18 mouse cellular contexts compared by ENCODE assay signal in genomic region chr11:119509165-119509776, GRCm38 (mm10). TPM values are rescaled to one million over a fixed set of nuclear protein-coding genes. Genes with fewer than 3 reads are reported as not detected.
A peak's percentile ranks its signal among the peaks of the same experiment; 100 is the strongest.
DNase-seq lines count a peak whose midpoint lies in the region; ATAC-seq and TF ChIP-seq lines count a peak whose summit lies in the region.
"Had no signal": no experiment of that assay in that cellular context is flagged by ENCODE, and none has a peak within 500 bp of the region (broad histone marks: within the 10 kb centered on the region; RNA-seq: fewer than 3 reads in every experiment).

No protein-coding gene starts in this region.

- peaks cover 49% of the 10 kb centered on the region for H3K4me1 ChIP-seq in forebrain, embryonic 12.5 days
- peaks cover 64% of the 10 kb centered on the region for H3K4me1 ChIP-seq in neural tube, embryonic 13.5 days (replicated peaks)
- H3K4me1 ChIP-seq: intestine, embryonic 15.5 days had no signal

- H3K4me2 ChIP-seq in forebrain, embryonic 12.5 days = no peak overlapping the region
- H3K4me2 ChIP-seq in neural tube, embryonic 13.5 days = no peak overlapping the region
- H3K4me2 ChIP-seq: heart, embryonic 15.5 days; intestine, embryonic 15.5 days; lung, embryonic 14.5 days had no signal

- WGBS in forebrain, embryonic 12.5 days = 46% methylated on average over 5 of the region's 5 CpGs
- WGBS in neural tube, embryonic 13.5 days = 17% methylated on average over 5 of the region's 5 CpGs

- H3K27ac ChIP-seq in layer of hippocampus, adult 2 months = peak overlapping the region; percentile 91
- H3K27ac ChIP-seq in forebrain, embryonic 12.5 days = peak overlapping the region; percentile 51
- H3K27ac ChIP-seq in neural tube, embryonic 13.5 days (replicated peaks) = peak overlapping the region; percentile 79
- H3K27ac ChIP-seq: heart, embryonic 15.5 days; intestine, embryonic 15.5 days had no signal

- 0 out of 2 replicates have a peak overlapping the region, but pooled peaks have one; percentile 7 for H3K9ac ChIP-seq in forebrain, embryonic 12.5 days
- H3K9ac ChIP-seq in neural tube, embryonic 13.5 days = 0 out of 2 replicates have a peak overlapping the region, but pooled peaks have one; percentile 31
- H3K9ac ChIP-seq: heart, embryonic 15.5 days; intestine, embryonic 15.5 days; lung, embryonic 14.5 days had no signal

- H3K27me3 ChIP-seq in forebrain, embryonic 12.5 days = no peaks in the 10 kb centered on the region
- no peaks in the 10 kb centered on the region for H3K27me3 ChIP-seq in neural tube, embryonic 13.5 days

- TF ChIP-seq CTCF in layer of hippocampus, adult 2 months (conservative IDR thresholded peaks at IDR 0.05) = no peak

- no peak overlapping the region for H3K4me3 ChIP-seq in layer of hippocampus, adult 2 months
- no peak overlapping the region for H3K4me3 ChIP-seq in forebrain, embryonic 12.5 days (replicated peaks)
- no peak overlapping the region for H3K4me3 ChIP-seq in neural tube, embryonic 13.5 days
- H3K4me3 ChIP-seq: heart, embryonic 15.5 days; intestine, embryonic 15.5 days had no signal

- H3K36me3 ChIP-seq in forebrain, embryonic 12.5 days (replicated peaks) = peaks cover 40% of the 10 kb centered on the region
- peaks cover 41% of the 10 kb centered on the region for H3K36me3 ChIP-seq in neural tube, embryonic 13.5 days

- no peak for DNase-seq in layer of hippocampus, adult 2 months (ENCODE audit: low spot score in 2 of 2)
- DNase-seq in layer of hippocampus, postnatal 25 days (ENCODE audit: extremely low spot score in 1 of 2, low spot score in 1 of 2) = no peak
- peak; percentile 39 for DNase-seq in mesoderm, embryonic 11.5 days (ENCODE audit: low read depth, low spot score)
- DNase-seq in gastrocnemius, postnatal 4 days (ENCODE audit: low spot score in 2 of 2) = no peak
- no peak for DNase-seq in cerebellum, postnatal 4 days (ENCODE audit: low spot score in 2 of 2)
- no peak for DNase-seq in spleen, postnatal 10 days (ENCODE audit: low spot score in 2 of 2)
- DNase-seq: cerebellum, postnatal 14 days; kidney, postnatal 14 days; layer of hippocampus, postnatal 36 days; lung, embryonic 14.5 days; right cerebral cortex, postnatal 4 days; thymus, postnatal 14 days had no signal

- 0 out of 2 replicates have a peak, but pooled peaks have one; percentile 21 for ATAC-seq in forebrain, embryonic 12.5 days (ENCODE audit: low FRiP score)
- peak; percentile 36 for ATAC-seq in neural tube, embryonic 13.5 days (ENCODE audit: low read depth)
- ATAC-seq: intestine, embryonic 15.5 days had no signal

- H3K9me3 ChIP-seq in forebrain, embryonic 12.5 days = no peaks in the 10 kb centered on the region
- no peaks in the 10 kb centered on the region for H3K9me3 ChIP-seq in neural tube, embryonic 13.5 days
- H3K9me3 ChIP-seq: G1E; heart, embryonic 15.5 days; intestine, embryonic 15.5 days had no signal

RNA-seq across cellular contexts. Expression of gene Endov, which starts 18.1 kb away (rescaled TPM):
- 10 to 100 TPM; 35.8 to 35.9 TPM for total RNA-seq in layer of hippocampus, adult 2 months (2021)
- total RNA-seq in layer of hippocampus, postnatal 25 days (2021) = 10 to 100 TPM; 35.6 to 38.2 TPM
- 23.1 and 23.5 TPM in 2 replicates for polyA plus RNA-seq in forebrain, embryonic 12.5 days (2016; fragmentation: Nextera tagmentation; extraction: Ambion mirVana)
- polyA plus RNA-seq in neural tube, embryonic 13.5 days (2015; fragmentation: Nextera tagmentation; extraction: Ambion mirVana) = 15.6 and 17.3 TPM in 2 replicates
- 10 to 100 TPM; 19.3 to 22.1 TPM for total RNA-seq in gastrocnemius, postnatal 4 days (2021)

RNA-seq across cellular contexts. Expression of gene Nptx1, which starts 38.3 kb away (rescaled TPM):
- total RNA-seq in layer of hippocampus, adult 2 months (2021) = 100 to 1,000 TPM; 475 to 499 TPM
- 100 to 1,000 TPM; 388 to 423 TPM for total RNA-seq in layer of hippocampus, postnatal 25 days (2021)
- 4.0 and 4.8 TPM in 2 replicates for polyA plus RNA-seq in forebrain, embryonic 12.5 days (2016; fragmentation: Nextera tagmentation; extraction: Ambion mirVana)
- polyA plus RNA-seq in neural tube, embryonic 13.5 days (2015; fragmentation: Nextera tagmentation; extraction: Ambion mirVana) = 15.3 and 18.8 TPM in 2 replicates
- total RNA-seq in gastrocnemius, postnatal 4 days (2021) = under 1 TPM; 0.67 to 0.88 TPM
- total RNA-seq: megakaryocyte, adult 5-6 weeks had no signal
- polyA plus RNA-seq: G1E had no signal

Comparison
In these comparisons a context has a peak if more than half of its experiments do, and no peak if none do; other contexts are left out.
1. RNA of gene Nptx1, which starts 38.3 kb away (total RNA-seq): 475 to 499 TPM in layer of hippocampus, adult 2 months and 388 to 423 TPM in layer of hippocampus, postnatal 25 days; 0.67 to 0.88 TPM in gastrocnemius, postnatal 4 days; every median in the first group is over 100 times any median in the second.
2. Peak in every context shown above with its lines, with median percentiles within 50 percentile points of each other: H3K27ac ChIP-seq.